Mouse (Mus musculus) spleen, adult 2 months (tissue): Measurements from ENCODE around the gene Nckap5. TPM values are rescaled to one million over a fixed set of nuclear protein-coding genes. Genes with fewer than 3 reads are reported as not detected.

Source experiments
- DNase-seq, 2 experiments: peaks; one replicate each; pipeline versions ENCODE4 v3.0.0 to v3.0.0-alpha.2; 2012 to 2021; ENCODE audit warnings: low spot score in 2 of 2, low read depth in 1 of 2
- H3K27ac ChIP-seq: fragments of 200-500 bp; 2 replicates; pipeline ENCODE4 v1.5.1; 2012; ENCODE audit warnings: low read length, inconsistent platforms; ENCODE audit not compliant: insufficient read depth
- H3K27me3 ChIP-seq: fragments of 200-500 bp; 2 replicates; pipeline ENCODE4 v1.6.1; 2012; ENCODE audit warnings: mild to moderate bottlenecking, moderate library complexity, low read length, inconsistent platforms; ENCODE audit not compliant: control insufficient read depth, insufficient read depth
- H3K36me3 ChIP-seq: fragments of 200-500 bp; 2 replicates; pipeline ENCODE4 v1.6.1; 2012; ENCODE audit warnings: mild to moderate bottlenecking, low read length, inconsistent platforms; ENCODE audit not compliant: control insufficient read depth, insufficient read depth
- H3K4me1 ChIP-seq: fragments of 200-500 bp; 2 replicates; pipeline ENCODE4 v1.6.1; 2011; ENCODE audit warnings: inconsistent platforms; ENCODE audit not compliant: control insufficient read depth, insufficient read depth, insufficient read length
- H3K4me3 ChIP-seq: fragments of 200-500 bp; 2 replicates; pipeline ENCODE4 v1.5.1; 2011; ENCODE audit warnings: mild to moderate bottlenecking, inconsistent platforms; ENCODE audit not compliant: insufficient read depth, insufficient read length; ENCODE audit errors: extremely low read depth
- CTCF ChIP-seq: fragments of 200-500 bp; IDR thresholded peaks from 2 replicates; pipeline ENCODE4 v1.5.1; 2011; ENCODE audit warnings: mild to moderate bottlenecking, inconsistent platforms; ENCODE audit not compliant: insufficient read depth, insufficient read length, insufficient replicate concordance; ENCODE audit errors: extremely low read depth
- POLR2A ChIP-seq: fragments of 200-500 bp; IDR thresholded peaks from 2 replicates; pipeline ENCODE4 v1.6.1; 2011; ENCODE audit warnings: low read depth, low read length, inconsistent platforms
- WGBS: fragments of 180-500 bp; shearing (Covaris S2); methylation state at CpG from one replicate; pipeline ENCODE4 v1.1.7; 2018; 5-methylcytosine and 5-hydroxymethylcytosine counted together
- polyA plus RNA-seq: library from polyadenylated mRNA; depleted of rRNA; stranded (reverse); fragments of >200 nt; gene quantifications from 2 replicates; pipeline ENCODE4 v1.2.3, GENCODE M21; 2012

Nckap5 gene
- polyA plus RNA-seq, 1 experiment: 0.26 TPM

- WGBS: 74% methylated on average over 7 of the region's 7 CpGs
- H3K4me3 ChIP-seq: no peak overlapping the region
- no peak overlapping the region for H3K27ac ChIP-seq
- no peaks in the 10 kb centered on the region for H3K36me3 ChIP-seq
- no peaks in the 10 kb centered on the region for H3K27me3 ChIP-seq
- TF ChIP-seq POLR2A (no peak), CTCF (no peak)
- no peaks in the 10 kb centered on the region for H3K4me1 ChIP-seq
- no peak for DNase-seq
These were observed 237.4 kb downstream of the Nckap5 start for GRCm38 (mm10) chr1:126593044-126593805.

- H3K36me3 ChIP-seq: no peaks in the 10 kb centered on the region
- 83% methylated on average over 3 of the region's 3 CpGs for WGBS
- no peaks in the 10 kb centered on the region for H3K4me1 ChIP-seq
- no peaks in the 10 kb centered on the region for H3K27me3 ChIP-seq
- no peak overlapping the region for H3K4me3 ChIP-seq
- no peak overlapping the region for H3K27ac ChIP-seq
- DNase-seq: no peak
- TF ChIP-seq CTCF (no peak), POLR2A (no peak)
These were observed 239.7 kb downstream of the Nckap5 start for GRCm38 (mm10) chr1:126590911-126591310.

GRCm38 (mm10) chr1:126578163-126578562, 252.4 kb downstream of the Nckap5 start:
- Histone ChIP-seq H3K27ac (no peak overlapping the region), H3K4me3 (no peak overlapping the region), H3K4me1 (no peaks in the 10 kb centered on the region), H3K27me3 (no peaks in the 10 kb centered on the region), H3K36me3 (no peaks in the 10 kb centered on the region)
- DNase-seq: no peak
- no peak for TF ChIP-seq CTCF
- TF ChIP-seq POLR2A: no peak

- H3K27ac ChIP-seq: no peak overlapping the region
- H3K27me3 ChIP-seq: no peaks in the 10 kb centered on the region
- H3K36me3 ChIP-seq: no peaks in the 10 kb centered on the region
- H3K4me1 ChIP-seq: no peaks in the 10 kb centered on the region
- WGBS: 92% methylated on average over 9 of the region's 9 CpGs
- no peak overlapping the region for H3K4me3 ChIP-seq
- DNase-seq: no peak
- TF ChIP-seq POLR2A: no peak
- no peak for TF ChIP-seq CTCF
These were observed 256.3 kb downstream of the Nckap5 start for GRCm38 (mm10) chr1:126574295-126574694.

GRCm38 (mm10) chr1:126573714-126574113, 256.9 kb downstream of the Nckap5 start:
- no peak for DNase-seq
- no peak overlapping the region for H3K4me3 ChIP-seq
- no peak for TF ChIP-seq POLR2A
- no peak for TF ChIP-seq CTCF

GRCm38 (mm10) chr1:126573097-126573496, 257.5 kb downstream of the Nckap5 start:
- no peak for TF ChIP-seq CTCF
- TF ChIP-seq POLR2A: no peak
- Histone ChIP-seq H3K4me3 (no peak overlapping the region), H3K27ac (no peak overlapping the region), H3K4me1 (no peaks in the 10 kb centered on the region), H3K36me3 (no peaks in the 10 kb centered on the region), H3K27me3 (no peaks in the 10 kb centered on the region)
- no peak for DNase-seq
- WGBS: 80% methylated on average over 2 of the region's 2 CpGs

More at GRCm38 (mm10) chr1:126573714-126574113, 256.9 kb downstream of the Nckap5 start:
- WGBS: 66% methylated on average over 3 of the region's 3 CpGs
- H3K4me1 ChIP-seq: no peaks in the 10 kb centered on the region
- no peaks in the 10 kb centered on the region for H3K27me3 ChIP-seq
- H3K36me3 ChIP-seq: no peaks in the 10 kb centered on the region
- H3K27ac ChIP-seq: no peak overlapping the region

GRCm38 (mm10) chr1:126569611-126570238, 260.9 kb downstream of the Nckap5 start:
- WGBS: 29% methylated on average over 6 of the region's 6 CpGs
- no peak for TF ChIP-seq CTCF
- DNase-seq: no peak
- H3K27ac ChIP-seq: no peak overlapping the region
- no peak overlapping the region for H3K4me3 ChIP-seq
- H3K4me1 ChIP-seq: no peaks in the 10 kb centered on the region
- H3K36me3 ChIP-seq: no peaks in the 10 kb centered on the region
- no peaks in the 10 kb centered on the region for H3K27me3 ChIP-seq
